In genomic region chr12:73766152-73766551, GRCm38 (mm10) we compare ENCODE assay signal across 17 mouse cellular contexts.
DNase-seq lines count a peak whose midpoint lies in the region; ATAC-seq and TF ChIP-seq lines count a peak whose summit lies in the region.
"Had no signal": no experiment of that assay in that cellular context is flagged by ENCODE, and none has a peak within 500 bp of the region (broad histone marks: within the 10 kb centered on the region; RNA-seq: fewer than 3 reads in every experiment).

No protein-coding gene starts in this region.

- H3K36me3 ChIP-seq in kidney, embryonic 15.5 days: no peaks in the 10 kb centered on the region
- H3K36me3 ChIP-seq in stomach, embryonic 15.5 days: no peaks in the 10 kb centered on the region
- no peaks in the 10 kb centered on the region for H3K36me3 ChIP-seq in stomach, postnatal 0 days (ENCODE audit: control insufficient read depth, insufficient read depth, low read length)
- H3K36me3 ChIP-seq: forebrain, embryonic 15.5 days; intestine, embryonic 15.5 days; liver, embryonic 15.5 days had no signal

- no peaks in the 10 kb centered on the region for H3K27me3 ChIP-seq in kidney, embryonic 15.5 days
- no peaks in the 10 kb centered on the region for H3K27me3 ChIP-seq in stomach, embryonic 15.5 days (replicated peaks)
- H3K27me3 ChIP-seq in stomach, postnatal 0 days (ENCODE audit: control insufficient read depth, insufficient read depth, low read length): no peaks in the 10 kb centered on the region
- H3K27me3 ChIP-seq: forebrain, embryonic 15.5 days; intestine, embryonic 15.5 days; liver, embryonic 15.5 days had no signal

- H3K27ac ChIP-seq in kidney, embryonic 15.5 days: no peak overlapping the region
- H3K27ac ChIP-seq in stomach, embryonic 15.5 days: no peak overlapping the region
- H3K27ac ChIP-seq in stomach, postnatal 0 days (replicated peaks): no peak overlapping the region
- H3K27ac ChIP-seq: forebrain, embryonic 15.5 days; hindbrain, embryonic 14.5 days; intestine, embryonic 15.5 days; liver, embryonic 15.5 days had no signal

- 77% methylated on average over 8 of the region's 8 CpGs for WGBS in kidney, embryonic 15.5 days
- 79% methylated on average over 8 of the region's 8 CpGs for WGBS in stomach, embryonic 15.5 days
- 80% methylated on average over 8 of the region's 8 CpGs for WGBS in stomach, postnatal 0 days

- no peaks in the 10 kb centered on the region for H3K9me3 ChIP-seq in kidney, embryonic 15.5 days (replicated peaks)
- H3K9me3 ChIP-seq in stomach, embryonic 15.5 days: no peaks in the 10 kb centered on the region
- H3K9me3 ChIP-seq in stomach, postnatal 0 days (ENCODE audit: control insufficient read depth, low read length): no peaks in the 10 kb centered on the region
- H3K9me3 ChIP-seq: forebrain, embryonic 15.5 days; intestine, embryonic 15.5 days; liver, embryonic 15.5 days had no signal

- TF ChIP-seq EP300 in stomach, postnatal 0 days (optimal IDR thresholded peaks at IDR 0.05): no peak

- H3K4me2 ChIP-seq in kidney, embryonic 15.5 days: no peak overlapping the region
- H3K4me2 ChIP-seq in stomach, embryonic 15.5 days: no peak overlapping the region
- H3K4me2 ChIP-seq in stomach, postnatal 0 days (replicated peaks; ENCODE audit: low read depth): no peak overlapping the region
- H3K4me2 ChIP-seq: forebrain, embryonic 15.5 days; hindbrain, embryonic 14.5 days; intestine, embryonic 15.5 days; liver, embryonic 15.5 days had no signal

- peak; percentile 50 to 70 for DNase-seq in adrenal gland, adult (ENCODE audit: inconsistent age in 2 of 2, low spot score in 1 of 2)
- DNase-seq in adrenal gland, postnatal 10 days: no peak
- peak; percentile 27 for DNase-seq in kidney, adult 9 months
- DNase-seq in stomach, postnatal 0 days (ENCODE audit: low spot score): no peak
- DNase-seq in ovary, postnatal 36 days (ENCODE audit: low spot score): no peak
- no peak for DNase-seq in spleen, postnatal 4 days (ENCODE audit: low spot score in 2 of 2)
- DNase-seq: adrenal gland, postnatal 25 days; cerebellum, adult 18-20 months; thymus, postnatal 36 days had no signal

- peaks cover 7% of the 10 kb centered on the region; the same call in 1 of the 2 replicates for H3K4me1 ChIP-seq in kidney, embryonic 15.5 days
- no peaks in the 10 kb centered on the region; the same call in 1 of the 2 replicates for H3K4me1 ChIP-seq in stomach, embryonic 15.5 days
- 0 out of 2 replicates have a peak, but pooled peaks cover 3% of the 10 kb centered on the region for H3K4me1 ChIP-seq in stomach, postnatal 0 days (replicated peaks; ENCODE audit: control insufficient read depth, insufficient read depth)
- H3K4me1 ChIP-seq: liver, embryonic 15.5 days had no signal

- no peak overlapping the region for H3K4me3 ChIP-seq in kidney, embryonic 15.5 days (replicated peaks)
- no peak overlapping the region for H3K4me3 ChIP-seq in stomach, embryonic 15.5 days (replicated peaks)
- H3K4me3 ChIP-seq in stomach, postnatal 0 days (ENCODE audit: low read depth, low read length): no peak overlapping the region
- H3K4me3 ChIP-seq: erythroblast, embryonic 14.5 days; forebrain, embryonic 15.5 days; intestine, embryonic 15.5 days; liver, embryonic 15.5 days had no signal

- H3K9ac ChIP-seq in kidney, embryonic 15.5 days: no peak overlapping the region
- H3K9ac ChIP-seq in stomach, embryonic 15.5 days: no peak overlapping the region
- H3K9ac ChIP-seq in stomach, postnatal 0 days (ENCODE audit: low read length): no peak overlapping the region
- H3K9ac ChIP-seq: forebrain, embryonic 15.5 days; hindbrain, embryonic 14.5 days; intestine, embryonic 15.5 days; liver, embryonic 15.5 days had no signal

- TF ChIP-seq CTCF in stomach, postnatal 0 days (IDR thresholded peaks at IDR 0.05; ENCODE audit: low read depth): no peak

- no peak for ATAC-seq in kidney, embryonic 15.5 days (replicated peaks; ENCODE audit: low FRiP score)
- peak; percentile 20; the same call in 1 of the 2 replicates for ATAC-seq in stomach, embryonic 15.5 days (ENCODE audit: insufficient read depth, low FRiP score, low read depth)
- ATAC-seq in stomach, postnatal 0 days (ENCODE audit: low FRiP score, low TSS enrichment): no peak
- ATAC-seq: forebrain, embryonic 15.5 days; intestine, embryonic 15.5 days; midbrain, embryonic 16.5 days had no signal

Comparison
In these comparisons a context has a peak if more than half of its experiments do, and no peak if none do; other contexts are left out.
1. DNase-seq: peak in adrenal gland, adult (2 of 2) and kidney, adult 9 months (single experiment); none in adrenal gland, postnatal 10 days (single experiment), stomach, postnatal 0 days (single experiment), ovary, postnatal 36 days (single experiment) and spleen, postnatal 4 days (0 of 2).